Mouse (Mus musculus): ENCODE measurements around the gene Mxra8. TPM values are rescaled to one million over a fixed set of nuclear protein-coding genes. Genes with fewer than 3 reads are reported as not detected.
A peak's percentile ranks its signal among the peaks of the same experiment; 100 is the strongest.

Mxra8 gene
- polyA plus RNA-seq, 1 experiment, result 87.5 TPM

DNA sequence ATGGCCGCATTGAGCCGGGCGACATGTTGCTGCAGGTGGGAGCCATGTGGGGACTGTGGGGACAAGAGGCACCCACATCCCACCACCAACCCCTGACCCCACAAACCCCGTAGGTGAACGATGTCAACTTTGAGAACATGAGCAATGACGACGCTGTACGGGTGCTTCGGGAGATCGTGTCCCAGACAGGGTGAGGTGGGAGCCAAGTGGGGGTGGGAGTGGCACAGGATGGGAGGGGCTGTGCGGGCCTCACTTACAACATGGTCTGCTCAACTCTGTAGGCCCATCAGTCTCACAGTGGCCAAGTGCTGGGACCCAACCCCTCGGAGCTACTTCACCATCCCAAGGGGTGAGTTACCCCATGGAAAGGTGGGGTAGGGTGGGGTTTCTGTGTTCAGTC lies 15.5 kb downstream of the Mxra8 start:
- Histone ChIP-seq H3K27me3 (ENCODE audit: control insufficient read depth, insufficient read depth, insufficient read length) (no peaks in the 10 kb centered on the region), H3K36me3 (ENCODE audit: control insufficient read depth, insufficient read depth) (peaks cover 3% of the 10 kb centered on the region), H3ac (ENCODE audit: control insufficient read depth, insufficient read length) (no peak overlapping the region), H3K79me2 (ENCODE audit: control insufficient read depth, insufficient read depth) (peaks cover 20% of the 10 kb centered on the region), H3K4me3 (no peak overlapping the region), H3K4me2 (ENCODE audit: low read depth) (no peak overlapping the region)
- TF ChIP-seq MYOD1 (IDR thresholded peaks at IDR 0.05; ENCODE audit: control insufficient read depth in 1 of 3, insufficient read length in 2 of 3, low read depth in 2 of 3) (no peak), SRF (IDR thresholded peaks at IDR 0.05; ENCODE audit: control insufficient read depth, insufficient read length, low read depth) (no peak), TCF3 (IDR thresholded peaks at IDR 0.05; ENCODE audit: insufficient read length, low read depth) (no peak), POLR2A (IDR thresholded peaks at IDR 0.05; ENCODE audit: insufficient read length, low read depth) (no peak), REST (IDR thresholded peaks at IDR 0.05; ENCODE audit: insufficient read depth, insufficient read length) (no peak), MAX (IDR thresholded peaks at IDR 0.05; ENCODE audit: low read depth) (no peak), POLR2AphosphoS2 (IDR thresholded peaks at IDR 0.05; ENCODE audit: insufficient read length, low read depth) (no peak), CEBPB (IDR thresholded peaks at IDR 0.05; ENCODE audit: insufficient read depth, poor library complexity, severe bottlenecking) (no peak), MYOG (IDR thresholded peaks at IDR 0.05; ENCODE audit: control insufficient read depth in 1 of 3, insufficient read depth in 1 of 3, insufficient read length in 2 of 3, low read depth in 2 of 3) (no peak), USF1 (IDR thresholded peaks at IDR 0.05; ENCODE audit: low read depth) (no peak), TCF12 (IDR thresholded peaks at IDR 0.05; ENCODE audit: insufficient read depth, poor library complexity, severe bottlenecking) (no peak), E2F4 (IDR thresholded peaks at IDR 0.05; ENCODE audit: insufficient read depth) (no peak)

- no peak overlapping the region for H3ac ChIP-seq (ENCODE audit: control insufficient read depth, insufficient read length)
- peaks cover 9% of the 10 kb centered on the region for H3K79me2 ChIP-seq (ENCODE audit: control insufficient read depth, insufficient read depth)
- no peak overlapping the region for H3K4me2 ChIP-seq (ENCODE audit: low read depth)
- no peak overlapping the region for H3K4me3 ChIP-seq
- peaks cover 4% of the 10 kb centered on the region for H3K36me3 ChIP-seq (ENCODE audit: control insufficient read depth, insufficient read depth)
- no peak for TF ChIP-seq SRF (IDR thresholded peaks at IDR 0.05; ENCODE audit: control insufficient read depth, insufficient read length, low read depth)
- no peak for TF ChIP-seq POLR2A (IDR thresholded peaks at IDR 0.05; ENCODE audit: insufficient read length, low read depth)
- no peak for TF ChIP-seq POLR2AphosphoS2 (IDR thresholded peaks at IDR 0.05; ENCODE audit: insufficient read length, low read depth)
- no peak for TF ChIP-seq CEBPB (IDR thresholded peaks at IDR 0.05; ENCODE audit: insufficient read depth, poor library complexity, severe bottlenecking)
- no peak for TF ChIP-seq USF1 (IDR thresholded peaks at IDR 0.05; ENCODE audit: low read depth)
- no peak for TF ChIP-seq MAX (IDR thresholded peaks at IDR 0.05; ENCODE audit: low read depth)
- TF ChIP-seq REST (IDR thresholded peaks at IDR 0.05; ENCODE audit: insufficient read depth, insufficient read length), result no peak
- no peak for TF ChIP-seq TCF3 (IDR thresholded peaks at IDR 0.05; ENCODE audit: insufficient read length, low read depth)
- TF ChIP-seq TCF12 (IDR thresholded peaks at IDR 0.05; ENCODE audit: insufficient read depth, poor library complexity, severe bottlenecking), result no peak
- TF ChIP-seq MYOG (IDR thresholded peaks at IDR 0.05; ENCODE audit: control insufficient read depth in 1 of 3, insufficient read depth in 1 of 3, insufficient read length in 2 of 3, low read depth in 2 of 3), result no peak
- TF ChIP-seq E2F4 (IDR thresholded peaks at IDR 0.05; ENCODE audit: insufficient read depth), result no peak
- no peak for TF ChIP-seq MYOD1 (IDR thresholded peaks at IDR 0.05; ENCODE audit: control insufficient read depth in 1 of 3, insufficient read length in 2 of 3, low read depth in 2 of 3)
- H3K27me3 ChIP-seq (ENCODE audit: control insufficient read depth, insufficient read depth, insufficient read length), result no peaks in the 10 kb centered on the region
Observed at GRCm38 (mm10) chr4:155856071-155856470, 16.6 kb downstream of the Mxra8 start.

- H3K4me3 ChIP-seq, result no peak overlapping the region
- H3K36me3 ChIP-seq (ENCODE audit: control insufficient read depth, insufficient read depth), result peaks cover 4% of the 10 kb centered on the region
- TF ChIP-seq TCF3 (IDR thresholded peaks at IDR 0.05; ENCODE audit: insufficient read length, low read depth), result no peak
- no peak for TF ChIP-seq SRF (IDR thresholded peaks at IDR 0.05; ENCODE audit: control insufficient read depth, insufficient read length, low read depth)
- no peak for TF ChIP-seq POLR2AphosphoS2 (IDR thresholded peaks at IDR 0.05; ENCODE audit: insufficient read length, low read depth)
- no peak for TF ChIP-seq POLR2A (IDR thresholded peaks at IDR 0.05; ENCODE audit: insufficient read length, low read depth)
- no peak for TF ChIP-seq CEBPB (IDR thresholded peaks at IDR 0.05; ENCODE audit: insufficient read depth, poor library complexity, severe bottlenecking)
- H3ac ChIP-seq (ENCODE audit: control insufficient read depth, insufficient read length), result no peak overlapping the region
- no peaks in the 10 kb centered on the region for H3K27me3 ChIP-seq (ENCODE audit: control insufficient read depth, insufficient read depth, insufficient read length)
- H3K79me2 ChIP-seq (ENCODE audit: control insufficient read depth, insufficient read depth), result peaks cover under 1% of the 10 kb centered on the region
- H3K4me2 ChIP-seq (ENCODE audit: low read depth), result no peak overlapping the region
Observed at GRCm38 (mm10) chr4:155856881-155857280, 17.4 kb downstream of the Mxra8 start.

GRCm38 (mm10) chr4:155859318-155859717 lies 19.8 kb downstream of the Mxra8 start:
- H3K36me3 ChIP-seq (ENCODE audit: control insufficient read depth, insufficient read depth), result peaks cover 4% of the 10 kb centered on the region
- no peaks in the 10 kb centered on the region for H3K27me3 ChIP-seq (ENCODE audit: control insufficient read depth, insufficient read depth, insufficient read length)
- no peak overlapping the region for H3ac ChIP-seq (ENCODE audit: control insufficient read depth, insufficient read length)
- H3K4me2 ChIP-seq (ENCODE audit: low read depth), result no peak overlapping the region
- H3K79me2 ChIP-seq (ENCODE audit: control insufficient read depth, insufficient read depth), result no peaks in the 10 kb centered on the region
- H3K4me3 ChIP-seq, result no peak overlapping the region
- TF ChIP-seq POLR2AphosphoS2 (IDR thresholded peaks at IDR 0.05; ENCODE audit: insufficient read length, low read depth) (peak; percentile 18), SRF (IDR thresholded peaks at IDR 0.05; ENCODE audit: control insufficient read depth, insufficient read length, low read depth) (no peak), TCF12 (IDR thresholded peaks at IDR 0.05; ENCODE audit: insufficient read depth, poor library complexity, severe bottlenecking) (no peak), POLR2A (IDR thresholded peaks at IDR 0.05; ENCODE audit: insufficient read length, low read depth) (no peak), MYOD1 (IDR thresholded peaks at IDR 0.05; ENCODE audit: control insufficient read depth in 1 of 3, insufficient read length in 2 of 3, low read depth in 2 of 3) (no peak), USF1 (IDR thresholded peaks at IDR 0.05; ENCODE audit: low read depth) (no peak), REST (IDR thresholded peaks at IDR 0.05; ENCODE audit: insufficient read depth, insufficient read length) (peak; percentile 84), CEBPB (IDR thresholded peaks at IDR 0.05; ENCODE audit: insufficient read depth, poor library complexity, severe bottlenecking) (no peak), MYOG (IDR thresholded peaks at IDR 0.05; ENCODE audit: control insufficient read depth in 1 of 3, insufficient read depth in 1 of 3, insufficient read length in 2 of 3, low read depth in 2 of 3) (peak in 1 of 3 experiments; percentile 6), TCF3 (IDR thresholded peaks at IDR 0.05; ENCODE audit: insufficient read length, low read depth) (no peak)

- H3K4me2 ChIP-seq (ENCODE audit: low read depth), result no peak overlapping the region
- H3ac ChIP-seq (ENCODE audit: control insufficient read depth, insufficient read length), result no peak overlapping the region
- no peak for TF ChIP-seq E2F4 (IDR thresholded peaks at IDR 0.05; ENCODE audit: insufficient read depth)
- no peak for TF ChIP-seq MYOD1 (IDR thresholded peaks at IDR 0.05; ENCODE audit: control insufficient read depth in 1 of 3, insufficient read length in 2 of 3, low read depth in 2 of 3)
- peak; percentile 33 for TF ChIP-seq POLR2A (IDR thresholded peaks at IDR 0.05; ENCODE audit: insufficient read length, low read depth)
- no peak overlapping the region for H3K4me3 ChIP-seq
- peaks cover 4% of the 10 kb centered on the region for H3K36me3 ChIP-seq (ENCODE audit: control insufficient read depth, insufficient read depth)
- no peaks in the 10 kb centered on the region for H3K79me2 ChIP-seq (ENCODE audit: control insufficient read depth, insufficient read depth)
- no peaks in the 10 kb centered on the region for H3K27me3 ChIP-seq (ENCODE audit: control insufficient read depth, insufficient read depth, insufficient read length)
Observed at GRCm38 (mm10) chr4:155861787-155862186, 22.3 kb downstream of the Mxra8 start.

Measured in myocyte (in vitro differentiated cells).